Mouse (Mus musculus) liver, postnatal 0 days (tissue): Measurements from ENCODE around the gene Wasf2. TPM values are rescaled to one million over a fixed set of nuclear protein-coding genes. Genes with fewer than 3 reads are reported as not detected.
A peak's percentile ranks its signal among the peaks of the same experiment; 100 is the strongest.

Experiments used
- ATAC-seq: fragments of 200-750 bp; cut with Nextera tagmentation; 2 replicates; pipeline ENCODE4 v1.8.0; 2017; ENCODE audit warnings: mild to moderate bottlenecking, moderate library complexity
- DNase-seq: peaks from one replicate; pipeline ENCODE4 v3.0.0-alpha.2; 2016
- H3K27ac ChIP-seq: fragments of 300-500 bp; sonication (generic); 2 replicates; pipeline ENCODE4 v1.5.1; 2014; ENCODE audit warnings: antibody characterized with exemption, moderate library complexity, mild to moderate bottlenecking, low read depth
- H3K27me3 ChIP-seq: fragments of 300-500 bp; sonication (generic); 2 replicates; pipeline ENCODE4 v1.6.1; 2014; ENCODE audit warnings: low read length, control low read depth, mixed read lengths; ENCODE audit not compliant: insufficient read depth
- H3K36me3 ChIP-seq: fragments of 300-500 bp; sonication (generic); replicated peaks from 2 replicates; pipeline ENCODE4 v1.6.1; 2014; ENCODE audit warnings: mild to moderate bottlenecking, control low read depth, low read length, moderate library complexity, mixed read lengths; ENCODE audit not compliant: insufficient read depth
- H3K4me1 ChIP-seq: fragments of 300-500 bp; sonication (generic); 2 replicates; pipeline ENCODE4 v1.6.1; 2014; ENCODE audit warnings: antibody characterized with exemption, mild to moderate bottlenecking, control low read depth; ENCODE audit not compliant: insufficient read depth
- H3K4me2 ChIP-seq: fragments of 300-500 bp; sonication (generic); 2 replicates; pipeline ENCODE4 v1.6.1; 2014; ENCODE audit warnings: low read depth, mild to moderate bottlenecking, low read length, moderate library complexity, mixed read lengths
- H3K4me3 ChIP-seq: fragments of 300-500 bp; sonication (generic); 2 replicates; pipeline ENCODE4 v1.5.1; 2014; ENCODE audit warnings: low read depth, low read length
- H3K9ac ChIP-seq: fragments of 300-500 bp; sonication (generic); replicated peaks from 2 replicates; pipeline ENCODE4 v1.6.1; 2014; ENCODE audit warnings: mild to moderate bottlenecking, moderate library complexity
- H3K9me3 ChIP-seq: fragments of 300-500 bp; sonication (generic); 2 replicates; pipeline ENCODE4 v1.6.1; 2016; ENCODE audit warnings: mild to moderate bottlenecking, control low read depth, low read length, mixed read lengths
- CTCF ChIP-seq: sonication (generic); IDR thresholded peaks from 2 replicates; pipeline ENCODE4 v1.5.1; 2016; ENCODE audit warnings: antibody characterized with exemption, low read depth
- EP300 ChIP-seq: IDR thresholded peaks from 2 replicates; pipeline ENCODE4 v1.6.1; 2016; ENCODE audit warnings: antibody characterized with exemption, low read depth, mild to moderate bottlenecking
- WGBS: fragments of 180-500 bp; shearing (Covaris S2); extraction: QIAGEN DNeasy Blood & Tissue Kit; methylation state at CpG from one replicate; pipeline ENCODE4 v1.1.7; 2014; ENCODE audit not compliant: insufficient replicate concordance; 5-methylcytosine and 5-hydroxymethylcytosine counted together
- polyA plus RNA-seq: library from polyadenylated mRNA; unstranded; fragments of >200 nt; fragmentation: Nextera tagmentation; extraction: Ambion mirVana; gene quantifications from 2 replicates; pipeline ENCODE4 v1.2.1, GENCODE M21; 2015

The Wasf2 gene
- polyA plus RNA-seq, 1 experiment from 2014 or later = 43.1 TPM

DNA sequence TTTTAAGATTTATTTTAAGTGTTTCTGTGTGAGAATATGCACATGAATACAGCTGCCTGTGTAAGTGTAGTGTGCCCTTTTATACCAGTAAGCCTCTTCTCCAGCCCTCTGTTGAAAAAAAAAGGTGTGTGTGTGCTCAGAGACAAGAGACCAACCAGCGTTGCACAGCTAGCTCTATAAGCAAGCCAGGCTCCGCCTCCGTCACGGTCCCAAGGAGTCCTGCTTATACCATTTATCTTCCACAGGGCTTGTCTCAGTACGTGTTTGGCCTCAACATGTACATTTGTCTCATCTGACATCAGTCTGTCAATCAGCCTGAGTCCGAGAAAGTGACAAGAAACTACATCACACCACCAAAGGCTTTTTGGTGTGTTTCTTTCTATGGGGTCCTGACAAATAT lies 25.4 kb downstream of the Wasf2 start:
- H3K4me1 ChIP-seq = peaks cover 31% of the 10 kb centered on the region
- WGBS = 66% methylated on average over 6 of the region's 6 CpGs
- no peak overlapping the region for H3K4me3 ChIP-seq
- H3K4me2 ChIP-seq = no peak overlapping the region
- DNase-seq (no peak), ATAC-seq (no peak)
- no peaks in the 10 kb centered on the region for H3K27me3 ChIP-seq
- H3K9me3 ChIP-seq = no peaks in the 10 kb centered on the region
- H3K27ac ChIP-seq = peak overlapping the region; percentile 35; the same call in 1 of the 2 replicates
- peaks cover 13% of the 10 kb centered on the region for H3K36me3 ChIP-seq
- TF ChIP-seq EP300 (no peak), CTCF (no peak)
- no peak overlapping the region for H3K9ac ChIP-seq

DNA sequence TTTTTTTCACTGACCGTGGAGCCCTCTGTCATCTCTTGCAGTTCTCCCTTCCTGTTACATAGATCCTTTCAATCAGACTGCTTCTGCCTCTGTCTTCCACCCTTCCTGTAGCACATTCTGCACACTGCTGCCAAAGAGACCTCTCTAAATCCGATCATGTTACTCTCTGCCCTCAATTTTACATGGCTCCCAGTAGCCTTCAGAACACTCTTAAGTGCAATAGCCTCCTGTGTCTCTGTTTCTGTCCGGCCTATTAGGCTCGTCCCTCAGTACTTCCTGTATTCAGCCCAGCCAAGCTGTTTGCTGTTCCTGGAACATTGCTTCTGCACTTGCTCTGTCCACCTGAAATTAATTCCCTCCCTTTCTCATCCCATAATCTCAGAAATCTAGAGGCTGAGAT lies 26.1 kb downstream of the Wasf2 start:
- H3K9me3 ChIP-seq = no peaks in the 10 kb centered on the region
- TF ChIP-seq CTCF (no peak), EP300 (no peak)
- DNase-seq (no peak), ATAC-seq (no peak)
- H3K4me3 ChIP-seq = no peak overlapping the region
- peak overlapping the region; percentile 58; the same call in 1 of the 2 replicates for H3K27ac ChIP-seq
- 61% methylated on average over 4 of the region's 4 CpGs for WGBS
- H3K4me2 ChIP-seq = no peak overlapping the region
- H3K4me1 ChIP-seq = peaks cover 34% of the 10 kb centered on the region
- H3K9ac ChIP-seq = no peak overlapping the region
- H3K27me3 ChIP-seq = no peaks in the 10 kb centered on the region
- H3K36me3 ChIP-seq = peaks cover 16% of the 10 kb centered on the region

DNA sequence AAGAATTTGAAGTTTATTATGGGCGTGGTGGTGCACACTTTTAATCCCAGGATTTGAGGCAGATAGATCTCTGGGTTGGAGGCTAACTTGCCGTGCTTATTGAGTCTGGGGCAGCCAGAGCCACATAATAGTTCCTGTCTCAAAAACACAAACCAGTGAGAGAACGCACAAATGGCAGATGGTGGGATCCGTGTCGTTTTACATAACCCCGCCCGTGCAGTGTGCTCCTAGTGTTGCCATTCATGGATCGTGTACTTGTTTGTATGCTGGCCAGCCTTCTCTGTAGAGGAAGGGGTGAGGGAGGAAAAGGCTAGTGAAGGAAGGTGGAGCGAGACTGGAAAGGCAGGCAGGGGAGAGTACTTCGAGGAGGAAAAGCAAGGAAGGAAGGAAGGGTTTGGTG lies 26.5 kb downstream of the Wasf2 start:
- peak overlapping the region; percentile 58; the same call in 1 of the 2 replicates for H3K27ac ChIP-seq
- H3K9me3 ChIP-seq = no peaks in the 10 kb centered on the region
- H3K36me3 ChIP-seq = peaks cover 16% of the 10 kb centered on the region
- DNase-seq (no peak), ATAC-seq (no peak)
- H3K27me3 ChIP-seq = no peaks in the 10 kb centered on the region
- no peak overlapping the region for H3K4me3 ChIP-seq
- no peak overlapping the region for H3K9ac ChIP-seq
- TF ChIP-seq EP300 = no peak
- TF ChIP-seq CTCF = no peak
- peaks cover 34% of the 10 kb centered on the region for H3K4me1 ChIP-seq
- WGBS = 70% methylated on average over 10 of the region's 10 CpGs
- H3K4me2 ChIP-seq = no peak overlapping the region

DNA sequence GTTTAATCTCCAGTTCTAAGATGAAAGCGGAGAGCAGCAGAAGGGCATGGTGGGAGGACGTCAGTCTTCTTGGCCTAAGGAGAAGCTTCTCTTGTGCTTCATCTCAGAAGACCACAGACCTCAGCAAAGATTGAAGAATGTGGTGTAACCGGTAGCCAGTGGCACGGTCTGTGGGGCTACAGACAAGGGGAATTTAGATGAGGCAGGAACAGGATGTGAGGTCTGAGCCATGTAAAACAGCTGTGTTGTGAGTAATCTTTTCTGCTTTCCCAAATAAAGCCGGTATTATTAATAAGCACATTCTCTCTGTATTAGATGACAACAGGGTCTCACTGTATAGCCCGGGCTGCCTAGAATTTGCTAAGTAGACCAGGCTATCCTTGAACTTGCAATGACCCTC lies 28.8 kb downstream of the Wasf2 start:
- no peak overlapping the region for H3K4me3 ChIP-seq
- H3K27ac ChIP-seq = peak overlapping the region; percentile 62; the same call in 1 of the 2 replicates
- no peaks in the 10 kb centered on the region for H3K9me3 ChIP-seq
- DNase-seq (no peak), ATAC-seq (peak; percentile 59; the same call in 1 of the 2 replicates)
- peaks cover 19% of the 10 kb centered on the region for H3K36me3 ChIP-seq
- H3K27me3 ChIP-seq = no peaks in the 10 kb centered on the region
- TF ChIP-seq CTCF = no peak
- TF ChIP-seq EP300 = no peak
- H3K4me1 ChIP-seq = peaks cover 30% of the 10 kb centered on the region
- 47% methylated on average over 6 of the region's 6 CpGs for WGBS
- no peak overlapping the region for H3K9ac ChIP-seq
- H3K4me2 ChIP-seq = no peak overlapping the region

DNA sequence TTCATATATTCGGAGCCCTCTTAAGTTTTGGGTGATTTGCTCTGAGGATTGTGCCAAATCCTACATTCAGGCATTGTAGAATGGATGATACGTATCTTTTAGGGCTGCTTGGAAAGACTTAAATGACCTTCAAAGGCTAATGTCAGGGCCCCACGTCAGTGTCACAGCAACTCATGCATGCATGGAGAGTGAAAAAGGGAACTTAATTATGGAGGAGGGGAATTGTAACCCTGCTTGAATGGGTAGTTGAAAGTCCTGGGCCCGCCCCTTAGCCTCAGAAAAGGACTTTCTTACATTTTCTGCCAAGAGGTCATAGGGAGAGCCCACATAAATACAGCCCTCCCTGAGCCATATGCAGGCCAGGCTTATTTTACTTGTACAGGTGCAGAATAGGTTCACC lies 29.3 kb downstream of the Wasf2 start:
- peaks cover 30% of the 10 kb centered on the region for H3K4me1 ChIP-seq
- no peaks in the 10 kb centered on the region for H3K9me3 ChIP-seq
- no peak for TF ChIP-seq CTCF
- no peak for TF ChIP-seq EP300
- peaks cover 19% of the 10 kb centered on the region for H3K36me3 ChIP-seq
- peak overlapping the region; percentile 62; the same call in 1 of the 2 replicates for H3K27ac ChIP-seq
- 57% methylated on average over 4 of the region's 4 CpGs for WGBS
- DNase-seq = no peak
- no peaks in the 10 kb centered on the region for H3K27me3 ChIP-seq
- H3K9ac ChIP-seq = no peak overlapping the region
- ATAC-seq = peak; percentile 47; the same call in 1 of the 2 replicates
- no peak overlapping the region for H3K4me3 ChIP-seq
- no peak overlapping the region for H3K4me2 ChIP-seq

DNA sequence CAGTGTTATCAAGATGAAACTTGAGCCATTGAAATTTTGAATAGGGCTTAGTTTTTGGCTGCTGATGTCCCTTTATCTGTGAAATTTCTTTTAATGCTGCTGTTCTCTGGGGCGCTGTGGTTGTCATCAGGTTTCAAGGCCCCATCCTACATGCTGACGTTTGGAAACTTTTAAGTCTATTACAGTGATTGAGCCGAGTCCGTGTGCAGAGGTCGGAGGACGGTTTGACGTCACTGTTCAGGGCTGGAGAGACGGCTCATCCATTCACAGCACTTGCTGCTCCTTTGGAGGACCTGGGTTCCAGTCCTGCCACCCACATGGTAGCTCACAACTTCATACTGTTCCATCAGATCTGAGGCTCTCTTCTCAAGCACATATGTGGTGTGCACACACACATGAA lies 29.9 kb downstream of the Wasf2 start:
- no peak overlapping the region for H3K27ac ChIP-seq
- no peak overlapping the region for H3K9ac ChIP-seq
- H3K36me3 ChIP-seq = peaks cover 21% of the 10 kb centered on the region
- no peaks in the 10 kb centered on the region for H3K9me3 ChIP-seq
- WGBS = 80% methylated on average over 8 of the region's 8 CpGs
- no peak overlapping the region for H3K4me3 ChIP-seq
- no peak for TF ChIP-seq CTCF
- TF ChIP-seq EP300 = no peak
- H3K4me1 ChIP-seq = peaks cover 27% of the 10 kb centered on the region
- H3K4me2 ChIP-seq = no peak overlapping the region
- no peaks in the 10 kb centered on the region for H3K27me3 ChIP-seq
- ATAC-seq (no peak), DNase-seq (no peak)

DNA sequence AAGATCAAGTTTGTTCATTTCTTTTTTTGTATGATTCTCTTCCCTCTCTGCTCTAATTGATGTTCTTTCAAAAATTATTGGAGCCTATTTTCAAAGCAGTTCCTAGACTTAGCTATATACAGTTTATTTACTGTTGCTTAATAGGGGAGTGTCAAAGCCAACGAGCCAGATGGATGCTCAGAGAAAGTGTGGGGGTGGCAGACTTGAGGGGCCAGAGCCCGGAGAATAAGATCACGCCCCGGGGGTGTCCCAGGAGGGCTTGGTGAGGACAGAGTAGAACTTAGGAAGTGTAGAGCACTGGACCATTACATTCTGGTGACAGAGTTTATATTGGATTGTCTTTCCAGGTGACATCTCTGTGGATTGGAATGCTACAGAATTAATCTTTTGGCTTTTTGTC lies 30.5 kb downstream of the Wasf2 start:
- Histone ChIP-seq H3K27ac (no peak overlapping the region; the same call in 1 of the 2 replicates), H3K4me2 (no peak overlapping the region), H3K4me3 (no peak overlapping the region), H3K27me3 (no peaks in the 10 kb centered on the region), H3K4me1 (peaks cover 25% of the 10 kb centered on the region), H3K36me3 (peaks cover 18% of the 10 kb centered on the region), H3K9me3 (no peaks in the 10 kb centered on the region), H3K9ac (no peak overlapping the region)
- TF ChIP-seq EP300 (no peak), CTCF (no peak)
- no peak for DNase-seq
- ATAC-seq = no peak
- WGBS = 67% methylated on average over 4 of the region's 4 CpGs
